Mouse (Mus musculus): ENCODE measurements around the gene Pkd1.

- TF ChIP-seq POLR2A (IDR thresholded peaks at IDR 0.05; ENCODE audit: control insufficient read depth, low read depth, low read length): no peak
- no peak for TF ChIP-seq CTCF (IDR thresholded peaks at IDR 0.05; ENCODE audit: control insufficient read depth, insufficient read depth, insufficient replicate concordance, low read depth, low read length)
These were observed 24.2 kb downstream of the Pkd1 start for GRCm38 (mm10) chr17:24573811-24574210.

Measured in testis, adult 2 months (tissue).